Mouse (Mus musculus): ENCODE results near the gene Fam102a.

DNA sequence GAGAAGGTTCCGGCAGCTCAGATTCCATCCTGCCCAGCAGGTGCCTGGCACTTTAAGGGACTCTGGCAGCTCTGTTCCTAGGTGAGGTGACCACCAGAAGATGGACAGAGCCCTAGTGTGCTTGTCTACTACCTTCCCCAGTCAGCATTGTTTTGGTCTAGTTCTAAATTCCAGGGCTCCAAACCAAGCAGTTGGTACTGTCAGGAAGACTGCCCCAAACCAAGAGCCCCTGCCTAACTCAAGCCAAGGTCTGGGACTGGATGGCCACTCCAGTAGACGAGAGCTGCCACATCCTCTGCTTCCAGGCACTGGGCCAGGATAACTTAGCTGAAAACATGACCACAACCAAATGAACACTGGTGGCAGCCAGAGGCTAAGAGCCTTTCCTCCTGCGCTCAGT lies 33.8 kb downstream of the Fam102a start:
- no peak for TF ChIP-seq CTCF (IDR thresholded peaks at IDR 0.05; ENCODE audit: borderline replicate concordance, extremely low read depth, insufficient read depth, insufficient read length)
- no peak for TF ChIP-seq POLR2A (IDR thresholded peaks at IDR 0.05; ENCODE audit: borderline replicate concordance, extremely low read depth, insufficient read depth, insufficient read length, poor library complexity, severe bottlenecking)
